ENCODE assay signal across 18 mouse cellular contexts in genomic region chr7:115984076-115984475, GRCm38 (mm10). TPM values are rescaled to one million over a fixed set of nuclear protein-coding genes. Genes with fewer than 3 reads are reported as not detected.
"Had no signal": no experiment of that assay in that cellular context is flagged by ENCODE, and none has a peak within 500 bp of the region (broad histone marks: within the 10 kb centered on the region; RNA-seq: fewer than 3 reads in every experiment).

No protein-coding gene starts in this region.

- DNase-seq: kidney, adult 18-20 months; kidney, adult 9 months; kidney, postnatal 25 days; layer of hippocampus, adult 9-11 months; liver, postnatal 0 days; lung, embryonic 14.5 days; thymus, adult 2 months; thymus, postnatal 25 days had no signal

- H3K4me3 ChIP-seq: layer of hippocampus, adult 2 months; limb, embryonic 12.5 days; limb, embryonic 15.5 days; midbrain, embryonic 13.5 days had no signal

- H3K4me1 ChIP-seq: limb, embryonic 15.5 days; midbrain, embryonic 13.5 days had no signal

- H3K4me2 ChIP-seq: limb, embryonic 12.5 days; limb, embryonic 15.5 days; liver, embryonic 11.5 days; lung, embryonic 14.5 days; midbrain, embryonic 13.5 days had no signal

- H3K27me3 ChIP-seq: limb, embryonic 12.5 days; limb, embryonic 15.5 days; midbrain, embryonic 13.5 days had no signal

- H3K9ac ChIP-seq: limb, embryonic 12.5 days; limb, embryonic 15.5 days; liver, embryonic 14.5 days; liver, postnatal 0 days; lung, embryonic 14.5 days; midbrain, embryonic 13.5 days had no signal

- H3K27ac ChIP-seq: kidney, postnatal 0 days; layer of hippocampus, adult 2 months; limb, embryonic 12.5 days; limb, embryonic 15.5 days; liver, embryonic 14.5 days; macrophage; midbrain, embryonic 13.5 days had no signal

- H3K36me3 ChIP-seq: limb, embryonic 12.5 days; limb, embryonic 15.5 days; midbrain, embryonic 13.5 days had no signal

- H3K9me3 ChIP-seq: limb, embryonic 12.5 days; limb, embryonic 15.5 days; midbrain, embryonic 13.5 days had no signal

- ATAC-seq: liver, postnatal 0 days; lung, postnatal 0 days; midbrain, embryonic 13.5 days; midbrain, embryonic 16.5 days had no signal

RNA-seq across cellular contexts. Expression of gene Sox6, which starts 54.5 kb away (rescaled TPM):
- polyA plus RNA-seq: macrophage had no signal
